Mouse (Mus musculus) CH12.LX (cell line): ENCODE results near the gene Lamc3. TPM values are rescaled to one million over a fixed set of nuclear protein-coding genes. Genes with fewer than 3 reads are reported as not detected.

Experiments
- DNase-seq: peaks from one replicate; pipeline ENCODE4 v3.0.0-alpha.2; 2013; ENCODE audit errors: extremely low read depth
- H3K27ac ChIP-seq: 2 replicates; pipeline ENCODE4 v1.5.1; 2012; ENCODE audit warnings: low read depth, mild to moderate bottlenecking, control low read depth, moderate library complexity; ENCODE audit not compliant: insufficient read depth
- H3K27me3 ChIP-seq: replicated peaks from 2 replicates; pipeline ENCODE3; 2012; ENCODE audit warnings: inconsistent platforms
- H3K36me3 ChIP-seq, 2 experiments: replicated peaks in 1 of 2; 2 replicates each; pipeline versions ENCODE3 to v1.6.1; 2012; ENCODE audit warnings: inconsistent platforms in 1 of 2, low read length in 1 of 2, mild to moderate bottlenecking in 1 of 2, mixed read lengths in 1 of 2, moderate library complexity in 1 of 2; ENCODE audit not compliant: control insufficient read depth in 1 of 2, insufficient read depth in 1 of 2
- H3K4me1 ChIP-seq, 2 experiments: 2 replicates each; pipeline ENCODE4 v1.6.1; 2012; ENCODE audit warnings: inconsistent platforms in 1 of 2, moderate library complexity in 1 of 2; ENCODE audit not compliant: insufficient read depth in 2 of 2, control insufficient read depth in 1 of 2
- H3K4me2 ChIP-seq: 2 replicates; pipeline ENCODE4 v1.6.1; 2012; ENCODE audit warnings: low read depth, mild to moderate bottlenecking, control low read depth; ENCODE audit not compliant: poor library complexity, insufficient read depth, severe bottlenecking
- H3K4me3 ChIP-seq, 3 experiments: fragments of 150-350 bp in 1 of 3; sonication (generic) in 1 of 3; replicated peaks in 1 of 3; 2 replicates each; pipeline versions ENCODE3 to v1.5.1; 2011 to 2012; ENCODE audit warnings: low read depth in 2 of 3, low read length in 2 of 3, mild to moderate bottlenecking in 2 of 3, moderate library complexity in 2 of 3, control low read depth in 1 of 3, improper control_type of control experiment in 1 of 3, inconsistent platforms in 1 of 3, mixed read lengths in 1 of 3; ENCODE audit not compliant: poor library complexity in 1 of 3
- H3K79me2 ChIP-seq: replicated peaks from 2 replicates; pipeline ENCODE4 v1.6.1; 2012; ENCODE audit warnings: mild to moderate bottlenecking, moderate library complexity; ENCODE audit not compliant: control insufficient read depth, poor library complexity, insufficient read depth, severe bottlenecking; ENCODE audit errors: extremely low read depth
- H3K9ac ChIP-seq: 2 replicates; pipeline ENCODE4 v1.6.1; 2012; ENCODE audit warnings: low read depth, mild to moderate bottlenecking, control low read depth, moderate library complexity; ENCODE audit not compliant: insufficient read depth
- H3K9me3 ChIP-seq: replicated peaks from 2 replicates; pipeline ENCODE3; 2012; ENCODE audit warnings: low read length, inconsistent platforms, mixed read lengths
- BHLHE40 ChIP-seq: IDR thresholded peaks from 2 replicates; pipeline ENCODE4 v1.6.1; 2011; ENCODE audit warnings: mild to moderate bottlenecking, low read depth, low read length, improper control_type of control experiment
- CHD1 ChIP-seq: IDR thresholded peaks from 2 replicates; pipeline ENCODE4 v1.6.1; 2012; ENCODE audit warnings: low read depth, low read length, improper control_type of control experiment, inconsistent platforms
- CHD2 ChIP-seq: IDR thresholded peaks from 2 replicates; pipeline ENCODE4 v1.6.1; 2011; ENCODE audit warnings: low read length, improper control_type of control experiment
- CTCF ChIP-seq, 2 experiments: IDR thresholded peaks in 1 of 2; conservative IDR thresholded peaks in 1 of 2; 2 replicates each; pipeline ENCODE4 v1.5.1; 2011 to 2012; ENCODE audit warnings: low read depth in 2 of 2, low read length in 2 of 2, improper control_type of control experiment in 1 of 2, inconsistent platforms in 1 of 2, mild to moderate bottlenecking in 1 of 2, moderate library complexity in 1 of 2
- E2F4 ChIP-seq: IDR thresholded peaks from 2 replicates; pipeline ENCODE4 v1.6.1; 2011; ENCODE audit warnings: low read depth, low read length, improper control_type of control experiment; ENCODE audit not compliant: insufficient replicate concordance
- ELF1 ChIP-seq: IDR thresholded peaks from 2 replicates; pipeline ENCODE4 v1.6.1; 2014; ENCODE audit warnings: low read depth, mild to moderate bottlenecking, inconsistent platforms, low read length, improper control_type of control experiment
- EP300 ChIP-seq: IDR thresholded peaks from 2 replicates; pipeline ENCODE4 v1.6.1; 2011; ENCODE audit warnings: low read length, improper control_type of control experiment
- ETS1 ChIP-seq: conservative IDR thresholded peaks from 2 replicates; pipeline ENCODE4 v1.6.1; 2012; ENCODE audit warnings: low read depth, mild to moderate bottlenecking, inconsistent platforms, low read length, improper control_type of control experiment, moderate library complexity
- GABPA ChIP-seq: IDR thresholded peaks from 2 replicates; pipeline ENCODE4 v1.6.1; 2012; ENCODE audit warnings: low read depth, low read length, improper control_type of control experiment, inconsistent platforms; ENCODE audit not compliant: insufficient replicate concordance
- HCFC1 ChIP-seq: IDR thresholded peaks from 2 replicates; pipeline ENCODE4 v1.6.1; 2012; ENCODE audit warnings: low read depth, mild to moderate bottlenecking, inconsistent platforms, low read length, improper control_type of control experiment
- IRF4 ChIP-seq: IDR thresholded peaks from 2 replicates; pipeline ENCODE4 v1.6.1; 2014; ENCODE audit warnings: low read depth, mild to moderate bottlenecking, inconsistent platforms, low read length, improper control_type of control experiment
- JUN ChIP-seq: IDR thresholded peaks from 2 replicates; pipeline ENCODE4 v1.6.1; 2011; ENCODE audit warnings: low read depth, mild to moderate bottlenecking, low read length, improper control_type of control experiment, moderate library complexity; ENCODE audit not compliant: insufficient read depth
- MAFK ChIP-seq: IDR thresholded peaks from 2 replicates; pipeline ENCODE4 v1.6.1; 2011; ENCODE audit warnings: low read length, improper control_type of control experiment; ENCODE audit not compliant: insufficient replicate concordance
- MAX ChIP-seq: IDR thresholded peaks from 2 replicates; pipeline ENCODE4 v1.6.1; 2011; ENCODE audit warnings: low read length, improper control_type of control experiment
- MAZ ChIP-seq: IDR thresholded peaks from 2 replicates; pipeline ENCODE4 v1.6.1; 2012; ENCODE audit warnings: low read depth, mild to moderate bottlenecking, inconsistent platforms, low read length, improper control_type of control experiment, moderate library complexity
- MXI1 ChIP-seq: IDR thresholded peaks from 2 replicates; pipeline ENCODE4 v1.6.1; 2011; ENCODE audit warnings: mild to moderate bottlenecking, low read depth, low read length, improper control_type of control experiment
- NELFE ChIP-seq: IDR thresholded peaks from 2 replicates; pipeline ENCODE4 v1.6.1; 2011; ENCODE audit warnings: low read depth, low read length, improper control_type of control experiment
- NRF1 ChIP-seq: IDR thresholded peaks from 2 replicates; pipeline ENCODE4 v1.6.1; 2014; ENCODE audit warnings: low read depth, mild to moderate bottlenecking, inconsistent platforms, low read length, improper control_type of control experiment, moderate library complexity
- PAX5 ChIP-seq: IDR thresholded peaks from 2 replicates; pipeline ENCODE4 v1.6.1; 2012; ENCODE audit warnings: low read length, inconsistent platforms, mixed read lengths
- POLR2AphosphoS2 ChIP-seq: IDR thresholded peaks from 2 replicates; pipeline ENCODE4 v1.6.1; 2011; ENCODE audit warnings: low read depth, low read length, improper control_type of control experiment
- RAD21 ChIP-seq: IDR thresholded peaks from 2 replicates; pipeline ENCODE4 v1.6.1; 2011; ENCODE audit warnings: low read depth, mild to moderate bottlenecking, low read length, improper control_type of control experiment, moderate library complexity
- RCOR1 ChIP-seq: conservative IDR thresholded peaks from 2 replicates; pipeline ENCODE4 v1.6.1; 2012; ENCODE audit warnings: low read depth, mild to moderate bottlenecking, inconsistent platforms, low read length, improper control_type of control experiment
- SIN3A ChIP-seq: IDR thresholded peaks from 2 replicates; pipeline ENCODE4 v1.6.1; 2012; ENCODE audit warnings: low read length, improper control_type of control experiment, inconsistent platforms
- TCF12 ChIP-seq: IDR thresholded peaks from 2 replicates; pipeline ENCODE4 v1.6.1; 2014; ENCODE audit warnings: low read depth, mild to moderate bottlenecking, inconsistent platforms, low read length, improper control_type of control experiment
- UBTF ChIP-seq: IDR thresholded peaks from 2 replicates; pipeline ENCODE4 v1.6.1; 2012; ENCODE audit warnings: low read depth, mild to moderate bottlenecking, inconsistent platforms, low read length, improper control_type of control experiment, moderate library complexity
- USF1 ChIP-seq: IDR thresholded peaks from 2 replicates; pipeline ENCODE4 v1.6.1; 2014; ENCODE audit warnings: low read depth, mild to moderate bottlenecking, inconsistent platforms, low read length, improper control_type of control experiment
- USF2 ChIP-seq: conservative IDR thresholded peaks from 2 replicates; pipeline ENCODE4 v1.6.1; 2011; ENCODE audit warnings: low read depth, low read length, improper control_type of control experiment
- ZC3H11A ChIP-seq: IDR thresholded peaks from 2 replicates; pipeline ENCODE4 v1.6.1; 2012; ENCODE audit warnings: low read depth, mild to moderate bottlenecking, inconsistent platforms, low read length, improper control_type of control experiment
- ZKSCAN1 ChIP-seq: IDR thresholded peaks from 2 replicates; pipeline ENCODE4 v1.6.1; 2012; ENCODE audit warnings: low read depth, inconsistent platforms, low read length, improper control_type of control experiment, borderline replicate concordance
- ZMIZ1 ChIP-seq: IDR thresholded peaks from 2 replicates; pipeline ENCODE4 v1.6.1; 2012; ENCODE audit warnings: low read depth, mild to moderate bottlenecking, inconsistent platforms, low read length, improper control_type of control experiment
- ZNF384 ChIP-seq: IDR thresholded peaks from 2 replicates; pipeline ENCODE4 v1.6.1; 2012; ENCODE audit warnings: low read depth, low read length, improper control_type of control experiment, inconsistent platforms
- dilution Hi-C: fragments of 300-500 bp; cut with MboI; formaldehyde crosslinking; loops from 2 replicates; pipeline ENCODE4 v1.14.3; 2020; ENCODE audit warnings: low sequenced_read_pairs; ENCODE audit not compliant: extremely low pct_unique_long_range_greater_than_20kb, extremely low pct_ligation_motif_present
- in situ Hi-C: fragments of 300-500 bp; cut with MboI; formaldehyde crosslinking; loops from 3 replicates; pipeline ENCODE4 v1.14.3; 2019; ENCODE audit warnings: low sequenced_read_pairs, low pct_ligation_motif_present, low pct_unique_long_range_greater_than_20kb, mixed read lengths
- polyA plus RNA-seq: library from polyadenylated mRNA; unstranded; fragments of >175 nt; gene quantifications from 2 replicates; pipeline ENCODE4 v1.2.1, GENCODE M21; 2012; ENCODE audit warnings: low read depth; ENCODE audit not compliant: insufficient read length
- total RNA-seq, 2 experiments: library from RNA; depleted of rRNA; stranded (reverse); fragments of 300-350 nt in 1 of 2; fragments of >200 nt in 1 of 2; gene quantifications; 2 replicates each; pipeline ENCODE4 v1.2.3; 2012 to 2014

The Lamc3 gene
- total and polyA plus RNA-seq, 3 experiments = not detected

- Histone ChIP-seq H3K27ac (no peak overlapping the region), H3K4me2 (no peak overlapping the region), H3K4me1 (peaks cover 0 to 23% of the 10 kb centered on the region in 2 experiments; a peak in 2 of 4 replicates), H3K79me2 (peaks cover 19% of the 10 kb centered on the region), H3K36me3 (peaks cover 8 to 14% of the 10 kb centered on the region in 2 experiments), H3K9me3 (no peaks in the 10 kb centered on the region), H3K4me3 (no peak overlapping the region), H3K27me3 (peaks cover 57% of the 10 kb centered on the region), H3K9ac (no peak overlapping the region)
- in situ Hi-C loops = no loop called here
- dilution Hi-C loops = no loop called here
- TF ChIP-seq MXI1 (no peak), GABPA (no peak), RAD21 (no peak), EP300 (no peak), USF2 (no peak)
- no peak for DNase-seq
Observed at GRCm38 (mm10) chr2:31972589-31972988, 85.5 kb downstream of the Lamc3 start.

- Histone ChIP-seq H3K36me3 (peaks cover 18 to 30% of the 10 kb centered on the region in 2 experiments), H3K9ac (peak within 1 kb of the TSS; percentile 97), H3K4me2 (peak within 1 kb of the TSS; percentile 93), H3K4me1 (peaks cover 0 to 23% of the 10 kb centered on the region in 2 experiments; a peak in 2 of 4 replicates), H3K79me2 (peaks cover 19% of the 10 kb centered on the region), H3K9me3 (no peaks in the 10 kb centered on the region), H3K27ac (0 out of 2 replicates have a peak within 1 kb of the TSS, but pooled peaks have one; percentile 7), H3K4me3 (peak within 1 kb of the TSS; percentile 90 to 99 (median 95)), H3K27me3 (peaks cover 42% of the 10 kb centered on the region)
- peak; percentile 98 for DNase-seq
- in situ Hi-C loops = no loop called here
- dilution Hi-C loops = no loop called here
- no peak for TF ChIP-seq ZKSCAN1
- peak; percentile 54 for TF ChIP-seq ETS1
- peak; percentile 94 for TF ChIP-seq ELF1
- TF ChIP-seq PAX5 = no peak
- TF ChIP-seq NELFE = peak; percentile 83
- TF ChIP-seq USF1 = no peak
- peak; percentile 87 for TF ChIP-seq NRF1
- TF ChIP-seq TCF12 = peak; percentile 79
- TF ChIP-seq JUN = no peak
- peak; percentile 95 for TF ChIP-seq MXI1
- TF ChIP-seq MAZ = no peak
- TF ChIP-seq CTCF (conservative IDR thresholded peaks at IDR 0.05 in 1 of 2, IDR thresholded peaks at IDR 0.05 in 1 of 2; ENCODE audit: low read depth in 2 of 2, low read length in 2 of 2) = no peak
- TF ChIP-seq USF2 = no peak; the same call in 1 of the 2 replicates
- peak; percentile 99 for TF ChIP-seq SIN3A
- no peak for TF ChIP-seq ZC3H11A
- no peak for TF ChIP-seq UBTF
- peak; percentile 21; the same call in 1 of the 2 replicates for TF ChIP-seq CHD2
- TF ChIP-seq RCOR1 = no peak
- TF ChIP-seq BHLHE40 = peak; percentile 62
- TF ChIP-seq E2F4 = peak; percentile 72; the same call in 1 of the 2 replicates
- no peak for TF ChIP-seq ZNF384
- TF ChIP-seq POLR2AphosphoS2 = peak; percentile 90
- peak; percentile 97 for TF ChIP-seq MAX
- no peak for TF ChIP-seq EP300
- TF ChIP-seq MAFK = no peak
- peak; percentile 98 for TF ChIP-seq HCFC1
- no peak for TF ChIP-seq CHD1
- TF ChIP-seq IRF4 = peak; percentile 91
- TF ChIP-seq GABPA = peak; percentile 90
- no peak for TF ChIP-seq ZMIZ1
Observed at GRCm38 (mm10) chr2:31974141-31974808, 87.2 kb downstream of the Lamc3 start, which contains the start of gene Nup214. TSS of gene Nup214 (plus strand) at chr2:31974436.
